Mouse (Mus musculus): ENCODE data around the gene Gm21885. TPM values are rescaled to one million over a fixed set of nuclear protein-coding genes. Genes with fewer than 3 reads are reported as not detected.
A peak's percentile ranks its signal among the peaks of the same experiment; 100 is the strongest.
"Not testable (repeated sequence)": the region's sequence is repeated elsewhere in the genome, so short reads cannot be mapped to it uniquely, and the experiment has no call there.

The Gm21885 gene
- polyA plus RNA-seq, 1 experiment from 2014 or later: not detected

DNA sequence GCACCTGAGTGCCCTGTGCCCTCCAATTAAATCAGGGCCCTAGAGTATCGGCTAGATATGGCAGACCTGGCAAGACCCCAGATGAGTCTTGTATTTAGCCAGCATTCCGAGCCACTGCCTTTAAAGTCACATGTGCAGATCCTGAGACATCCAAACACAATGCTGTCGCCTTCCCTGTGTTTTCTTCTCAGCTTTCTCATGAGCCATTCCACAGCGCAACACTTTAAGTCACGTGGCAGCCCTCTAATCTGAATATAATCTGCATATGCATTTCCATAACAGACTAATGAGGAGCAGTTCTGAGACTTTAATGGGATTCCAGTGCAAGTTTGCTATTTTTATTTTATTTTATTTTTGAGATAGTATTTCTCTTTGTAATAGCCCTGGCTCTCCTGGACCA lies 25.9 kb upstream of the Gm21885 start:
- 81% methylated on average over 4 of the region's 5 CpGs for WGBS (ENCODE audit: missing documents)
- H3K4me3 ChIP-seq (ENCODE audit: inconsistent target): no peak overlapping the region
- no peaks in the 10 kb centered on the region for H3K36me3 ChIP-seq (ENCODE audit: inconsistent target)

DNA sequence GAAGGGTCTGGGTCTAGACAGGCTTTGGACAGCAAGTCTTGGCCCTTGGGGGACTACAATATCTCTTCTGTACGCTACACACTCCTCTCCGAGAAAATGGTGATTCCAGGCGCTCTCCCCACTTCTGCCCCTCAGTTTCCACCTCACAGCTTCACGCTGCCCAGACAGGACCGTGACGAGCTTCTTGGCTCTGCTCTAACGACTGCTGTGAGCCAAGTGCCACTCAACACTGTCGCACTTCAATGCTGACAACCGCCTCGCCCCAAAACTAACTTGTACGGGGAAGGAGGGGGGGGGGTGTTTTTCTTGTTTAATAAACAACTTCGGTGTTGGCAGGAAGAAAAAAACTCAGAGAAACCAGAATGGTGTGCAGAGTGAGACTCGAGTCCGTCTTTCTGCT lies 23.7 kb upstream of the Gm21885 start:
- no peaks in the 10 kb centered on the region for H3K36me3 ChIP-seq (ENCODE audit: inconsistent target)
- H3K4me3 ChIP-seq (ENCODE audit: inconsistent target): no peak overlapping the region
- H3K79me2 ChIP-seq (ENCODE audit: inconsistent target): no peaks in the 10 kb centered on the region
- H3K27ac ChIP-seq: no peak overlapping the region
- WGBS (ENCODE audit: missing documents): 97% methylated on average over 14 of the region's 14 CpGs

More for the DNA sequence above, 25.9 kb upstream of the Gm21885 start:
- H3K79me2 ChIP-seq (ENCODE audit: inconsistent target): no peaks in the 10 kb centered on the region
- H3K27ac ChIP-seq: no peak overlapping the region

GRCm38 (mm10) chr11:94259814-94260213 lies 21.9 kb upstream of the Gm21885 start:
- 14% methylated on average over 4 of the region's 4 CpGs for WGBS (ENCODE audit: missing documents)
- H3K4me3 ChIP-seq (ENCODE audit: inconsistent target): no peak overlapping the region
- no peaks in the 10 kb centered on the region for H3K36me3 ChIP-seq (ENCODE audit: inconsistent target)
- H3K79me2 ChIP-seq (ENCODE audit: inconsistent target): no peaks in the 10 kb centered on the region
- H3K27ac ChIP-seq: 0 out of 2 replicates have a peak overlapping the region, but pooled peaks have one; percentile 4

DNA sequence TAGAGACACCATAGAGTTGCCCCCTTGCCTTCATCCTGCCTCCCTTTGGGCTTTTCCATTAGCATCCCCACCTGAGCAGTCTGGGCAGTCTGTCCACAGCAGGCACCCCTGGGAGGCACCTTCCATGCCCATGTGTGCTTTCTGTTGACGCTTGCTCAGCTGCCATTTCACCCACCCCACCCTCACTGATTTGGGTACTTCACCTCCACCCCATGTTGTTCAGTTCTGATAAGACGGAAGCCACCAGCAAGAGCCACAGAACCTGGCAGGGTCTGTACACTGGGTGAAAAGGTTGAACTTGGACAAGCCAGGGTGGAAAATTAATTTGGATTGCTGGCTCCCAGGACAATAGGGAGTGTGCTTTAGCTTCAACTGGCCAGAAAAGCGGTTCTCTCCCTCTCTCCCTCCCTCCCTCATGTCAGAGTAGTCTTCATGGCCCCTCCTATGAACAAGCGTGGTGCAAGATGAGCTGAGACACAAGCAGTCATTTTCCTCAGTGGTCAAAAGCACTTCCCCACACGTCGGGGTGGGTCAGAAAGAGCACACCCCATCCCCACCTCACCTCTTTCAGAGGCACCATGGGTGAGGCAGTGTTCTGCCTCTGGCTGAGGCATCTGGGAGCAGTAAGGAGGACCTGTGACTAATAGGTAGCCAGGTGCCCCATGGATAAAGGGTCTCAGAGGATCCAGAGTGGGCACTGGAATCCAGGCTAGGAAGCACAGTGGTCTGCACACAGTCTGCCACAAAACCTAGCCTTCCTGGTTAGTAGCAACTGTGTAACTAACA lies 19.9 kb upstream of the Gm21885 start:
- H3K79me2 ChIP-seq (ENCODE audit: inconsistent target): no peaks in the 10 kb centered on the region
- 95% methylated on average over 4 of the region's 6 CpGs for WGBS (ENCODE audit: missing documents)
- H3K36me3 ChIP-seq (ENCODE audit: inconsistent target): no peaks in the 10 kb centered on the region
- H3K27ac ChIP-seq: no peak overlapping the region
- H3K4me3 ChIP-seq (ENCODE audit: inconsistent target): no peak overlapping the region

DNA sequence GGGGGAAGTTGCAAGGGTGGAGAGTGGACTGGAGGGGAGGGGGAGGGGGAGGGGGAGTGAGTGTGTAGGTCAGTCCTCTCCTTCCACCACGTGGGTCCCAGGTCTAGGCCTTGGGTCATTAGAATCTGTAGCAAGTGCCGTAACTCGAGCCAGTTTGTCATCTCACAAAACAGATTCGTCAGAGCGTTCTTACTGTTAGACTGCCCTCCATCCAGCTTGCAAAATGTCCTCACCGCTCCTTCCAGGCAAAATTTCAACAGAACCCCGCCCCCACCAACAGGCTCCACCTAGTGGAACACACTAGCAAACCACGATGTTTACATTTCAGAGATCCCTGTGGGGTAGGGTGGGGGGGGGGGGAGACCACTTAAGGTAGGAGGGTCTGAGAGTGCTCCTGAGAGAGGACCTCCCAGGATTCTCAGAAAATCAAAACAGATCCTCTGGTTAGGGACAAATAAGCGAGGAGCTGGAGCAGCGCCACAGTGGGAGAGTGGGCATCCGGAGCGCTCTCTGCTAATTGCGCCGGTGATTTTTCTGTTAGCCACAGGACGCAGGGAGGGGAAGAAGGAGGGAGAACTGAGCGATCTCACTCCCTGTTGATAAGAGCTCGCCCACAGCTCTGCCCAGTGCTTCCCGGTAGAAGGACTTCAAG lies 16.4 kb upstream of the Gm21885 start:
- no peaks in the 10 kb centered on the region for H3K36me3 ChIP-seq (ENCODE audit: inconsistent target)
- 4% methylated on average over 15 of the region's 18 CpGs for WGBS (ENCODE audit: missing documents)
- peak overlapping the region; percentile 20 for H3K4me3 ChIP-seq (ENCODE audit: inconsistent target)
- H3K27ac ChIP-seq: no peak overlapping the region
- H3K79me2 ChIP-seq (ENCODE audit: inconsistent target): no peaks in the 10 kb centered on the region

- not testable (repeated sequence) for H3K79me2 ChIP-seq (ENCODE audit: inconsistent target); H3K27ac ChIP-seq
- WGBS (ENCODE audit: missing documents): 18% methylated on average over 2 of the region's 3 CpGs
Measured at GRCm38 (mm10) chr11:94266155-94266554, 15.5 kb upstream of the Gm21885 start.

DNA sequence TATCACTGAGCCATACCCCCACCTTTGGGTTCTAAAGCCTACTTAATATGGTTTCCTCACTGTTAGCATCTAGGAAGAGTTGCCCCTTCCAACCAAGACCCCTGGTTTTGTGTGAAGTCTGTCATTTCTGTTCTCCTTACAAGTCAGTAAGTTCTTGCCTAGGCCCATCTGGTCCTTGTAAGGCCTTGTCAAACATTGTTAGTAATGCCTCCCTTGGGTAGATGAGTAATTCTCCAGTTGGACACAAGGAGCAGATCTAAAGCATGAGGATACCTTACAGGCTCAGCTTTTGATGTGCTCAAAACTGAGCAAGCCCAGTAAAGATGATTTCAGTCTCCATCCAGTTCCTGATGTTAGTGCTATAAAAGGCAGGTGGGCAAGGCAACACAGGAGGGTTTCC lies 12.9 kb upstream of the Gm21885 start:
- Histone ChIP-seq H3K36me3 (ENCODE audit: inconsistent target) (no peaks in the 10 kb centered on the region), H3K79me2 (ENCODE audit: inconsistent target) (no peaks in the 10 kb centered on the region), H3K27ac (no peak overlapping the region), H3K4me3 (ENCODE audit: inconsistent target) (no peak overlapping the region)

More at GRCm38 (mm10) chr11:94266155-94266554, 15.5 kb upstream of the Gm21885 start:
- H3K4me3 ChIP-seq (ENCODE audit: inconsistent target); H3K36me3 ChIP-seq (ENCODE audit: inconsistent target): not testable (repeated sequence)

DNA sequence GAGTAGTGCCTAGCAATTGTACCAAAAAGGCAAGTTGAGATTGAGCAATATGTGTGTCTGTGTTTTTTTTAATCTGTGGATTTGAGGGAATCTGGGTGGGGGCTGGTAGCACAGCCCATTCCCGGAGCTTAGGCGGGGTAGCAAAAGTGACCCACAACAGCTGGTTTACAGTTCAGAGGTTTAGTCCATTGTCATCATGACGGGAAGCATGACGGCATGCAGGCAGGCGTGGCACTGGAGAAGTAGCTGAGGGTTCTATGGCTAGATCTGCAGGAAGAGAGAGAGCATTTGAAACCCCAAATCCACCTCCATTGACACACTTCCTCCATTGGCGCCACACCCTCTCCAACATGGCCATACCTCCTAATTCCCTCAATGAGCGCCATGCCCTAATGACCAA lies 11.8 kb upstream of the Gm21885 start:
- WGBS (ENCODE audit: missing documents): 93% methylated on average over 7 of the region's 7 CpGs
- Histone ChIP-seq H3K4me3 (ENCODE audit: inconsistent target) (no peak overlapping the region), H3K27ac (no peak overlapping the region), H3K36me3 (ENCODE audit: inconsistent target) (no peaks in the 10 kb centered on the region), H3K79me2 (ENCODE audit: inconsistent target) (no peaks in the 10 kb centered on the region)

GRCm38 (mm10) chr11:94271015-94271414 lies 10.7 kb upstream of the Gm21885 start:
- H3K79me2 ChIP-seq (ENCODE audit: inconsistent target): no peaks in the 10 kb centered on the region
- H3K36me3 ChIP-seq (ENCODE audit: inconsistent target): no peaks in the 10 kb centered on the region
- H3K4me3 ChIP-seq (ENCODE audit: inconsistent target): no peak overlapping the region
- H3K27ac ChIP-seq: no peak overlapping the region
- WGBS (ENCODE audit: missing documents): 74% methylated on average over 2 of the region's 2 CpGs

DNA sequence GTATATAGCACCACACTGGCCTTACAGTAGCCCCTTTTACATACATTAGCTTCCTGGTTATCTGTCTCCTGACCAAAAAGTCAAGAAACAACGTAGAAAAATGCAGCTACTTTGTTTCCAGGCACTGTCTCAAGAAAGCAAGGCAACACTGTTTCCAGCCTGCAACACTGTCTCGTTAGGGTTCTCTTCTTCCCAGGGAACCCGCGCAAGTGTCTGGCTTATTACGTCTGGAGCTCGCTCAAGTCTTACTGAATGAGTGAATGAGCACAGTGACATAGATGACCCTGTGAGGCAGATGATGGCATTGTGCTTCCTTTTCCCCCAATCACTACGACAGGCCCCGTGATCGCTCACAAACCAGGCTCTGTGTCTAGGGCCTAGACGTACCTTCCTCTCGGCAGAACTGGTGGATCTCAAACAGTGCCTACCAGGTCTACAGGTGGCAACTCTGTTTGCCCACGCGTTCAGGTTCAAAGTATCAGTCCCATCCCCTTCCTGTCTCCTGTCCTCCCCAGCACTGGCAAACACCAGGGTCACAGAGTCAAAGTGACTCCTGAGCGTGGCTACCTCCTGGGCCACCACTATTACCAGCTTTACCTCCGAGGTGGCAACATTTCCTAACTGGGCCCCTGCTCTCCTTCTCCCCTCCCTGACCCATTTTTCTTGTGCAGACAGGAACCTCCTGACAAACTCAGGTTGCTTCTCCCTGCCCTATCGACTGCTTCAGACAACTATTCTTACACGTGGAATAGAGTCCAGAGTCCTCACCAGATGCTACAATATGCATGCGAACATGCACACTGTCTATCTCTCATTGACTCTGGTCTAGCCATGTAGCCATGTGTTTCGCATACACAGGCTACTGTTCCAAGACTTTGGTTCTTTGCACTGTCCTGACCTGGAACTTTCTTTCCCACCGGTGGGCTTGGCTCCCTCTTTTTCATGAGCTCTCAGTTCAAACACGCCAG lies 8.4 kb upstream of the Gm21885 start:
- Histone ChIP-seq H3K36me3 (ENCODE audit: inconsistent target) (no peaks in the 10 kb centered on the region), H3K79me2 (ENCODE audit: inconsistent target) (no peaks in the 10 kb centered on the region), H3K27ac (no peak overlapping the region), H3K4me3 (ENCODE audit: inconsistent target) (no peak overlapping the region)
- WGBS (ENCODE audit: missing documents): 96% methylated on average over 20 of the region's 21 CpGs

GRCm38 (mm10) chr11:94274206-94274867 lies 7.3 kb upstream of the Gm21885 start:
- Histone ChIP-seq H3K4me3 (ENCODE audit: inconsistent target) (no peak overlapping the region), H3K36me3 (ENCODE audit: inconsistent target) (no peaks in the 10 kb centered on the region), H3K79me2 (ENCODE audit: inconsistent target) (no peaks in the 10 kb centered on the region), H3K27ac (no peak overlapping the region)
- WGBS (ENCODE audit: missing documents): 87% methylated on average over 10 of the region's 10 CpGs

DNA sequence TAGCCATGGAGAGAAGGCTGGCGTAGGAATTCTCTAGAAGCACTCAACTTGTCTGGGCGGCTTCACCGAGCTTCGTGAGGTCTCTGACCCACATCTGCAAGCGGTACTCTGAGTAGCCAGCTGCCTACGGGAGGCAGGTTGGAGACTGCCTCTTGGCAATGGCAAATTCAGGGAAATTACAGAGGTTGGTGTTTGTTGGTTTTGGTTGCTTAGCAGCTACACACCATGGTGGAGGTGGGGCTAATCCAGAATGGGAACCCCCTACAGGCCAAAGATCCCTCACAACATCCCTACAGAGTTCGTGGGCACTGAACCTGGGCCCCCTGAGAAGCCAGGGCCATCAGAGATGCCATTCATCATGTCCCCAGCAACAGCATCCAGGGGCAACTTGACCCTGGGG lies 6.4 kb upstream of the Gm21885 start:
- 87% methylated on average over 7 of the region's 7 CpGs for WGBS (ENCODE audit: missing documents)
- H3K27ac ChIP-seq: no peak overlapping the region
- no peaks in the 10 kb centered on the region for H3K36me3 ChIP-seq (ENCODE audit: inconsistent target)
- no peak overlapping the region for H3K4me3 ChIP-seq (ENCODE audit: inconsistent target)
- H3K79me2 ChIP-seq (ENCODE audit: inconsistent target): no peaks in the 10 kb centered on the region

DNA sequence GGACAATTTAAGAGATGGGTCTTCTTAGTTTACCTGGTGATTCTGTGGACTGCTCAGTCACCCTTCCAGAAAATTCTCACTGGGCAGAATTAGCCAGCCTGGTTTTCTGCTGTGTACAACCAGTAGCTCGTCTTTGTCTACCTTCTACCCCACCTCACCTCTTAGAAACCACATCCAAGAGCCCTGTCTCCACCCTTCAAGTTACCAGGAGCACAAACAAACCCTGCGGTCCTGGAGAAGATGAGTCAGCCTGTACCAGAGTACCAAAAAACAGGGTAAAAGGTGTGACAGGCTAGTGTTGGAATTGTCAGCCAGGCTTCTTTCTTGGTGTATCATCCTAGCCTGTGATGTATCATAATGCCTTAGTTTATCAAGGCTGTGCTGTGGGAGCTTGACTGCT lies 6.0 kb upstream of the Gm21885 start:
- Histone ChIP-seq H3K36me3 (ENCODE audit: inconsistent target) (no peaks in the 10 kb centered on the region), H3K79me2 (ENCODE audit: inconsistent target) (no peaks in the 10 kb centered on the region), H3K27ac (no peak overlapping the region), H3K4me3 (ENCODE audit: inconsistent target) (no peak overlapping the region)
- 83% methylated on average over 2 of the region's 2 CpGs for WGBS (ENCODE audit: missing documents)

GRCm38 (mm10) chr11:94276869-94277337 lies 4.8 kb upstream of the Gm21885 start:
- H3K36me3 ChIP-seq (ENCODE audit: inconsistent target): no peaks in the 10 kb centered on the region
- H3K79me2 ChIP-seq (ENCODE audit: inconsistent target): no peaks in the 10 kb centered on the region
- H3K27ac ChIP-seq: no peak overlapping the region
- peak overlapping the region; percentile 11; the same call in 1 of the 2 replicates for H3K4me3 ChIP-seq (ENCODE audit: inconsistent target)
- 7% methylated on average over 20 of the region's 20 CpGs for WGBS (ENCODE audit: missing documents)
